Mouse (Mus musculus): ENCODE results near the gene Prrt1.

DNA sequence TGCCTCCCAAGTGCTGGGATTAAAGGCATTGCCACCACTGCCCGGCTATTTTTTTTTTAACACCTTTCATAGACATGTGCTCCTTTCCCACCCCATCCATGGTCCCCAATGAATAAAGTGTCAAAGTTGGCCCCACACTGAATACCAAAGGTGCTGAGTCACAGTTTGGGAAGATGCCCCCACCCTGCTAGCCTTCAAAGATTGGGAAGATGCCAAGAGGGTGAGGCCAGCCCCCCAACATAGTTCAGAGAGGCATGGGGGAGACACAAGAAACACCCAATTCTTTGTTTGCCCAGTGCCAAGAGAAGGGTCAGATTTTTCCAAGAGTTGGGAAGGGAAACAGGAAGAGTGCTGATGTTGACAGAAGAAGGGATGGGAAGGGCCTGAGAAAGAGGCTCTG is 33.1 kb downstream of the Prrt1 start:
- TF ChIP-seq CTCF (IDR thresholded peaks at IDR 0.05; ENCODE audit: low read depth) (no peak), EP300 (IDR thresholded peaks at IDR 0.05; ENCODE audit: low read depth) (no peak)
